Mouse (Mus musculus) stomach, postnatal 0 days (tissue): Measurements from ENCODE around the gene Auts2.

Experiments used
- CTCF ChIP-seq: IDR thresholded peaks from 2 replicates; pipeline ENCODE4 v1.5.1; 2016; ENCODE audit warnings: antibody characterized with exemption, low read depth, mild to moderate bottlenecking, moderate library complexity
- EP300 ChIP-seq: optimal IDR thresholded peaks from 2 replicates; pipeline ENCODE3; 2016; ENCODE audit warnings: antibody characterized with exemption

- TF ChIP-seq CTCF (no peak), EP300 (no peak)
Measured at GRCm38 (mm10) chr5:132368678-132369088, 174.5 kb downstream of the Auts2 start.
